Comparison of ENCODE assay signal across 10 mouse cellular contexts in the genomic region with DNA sequence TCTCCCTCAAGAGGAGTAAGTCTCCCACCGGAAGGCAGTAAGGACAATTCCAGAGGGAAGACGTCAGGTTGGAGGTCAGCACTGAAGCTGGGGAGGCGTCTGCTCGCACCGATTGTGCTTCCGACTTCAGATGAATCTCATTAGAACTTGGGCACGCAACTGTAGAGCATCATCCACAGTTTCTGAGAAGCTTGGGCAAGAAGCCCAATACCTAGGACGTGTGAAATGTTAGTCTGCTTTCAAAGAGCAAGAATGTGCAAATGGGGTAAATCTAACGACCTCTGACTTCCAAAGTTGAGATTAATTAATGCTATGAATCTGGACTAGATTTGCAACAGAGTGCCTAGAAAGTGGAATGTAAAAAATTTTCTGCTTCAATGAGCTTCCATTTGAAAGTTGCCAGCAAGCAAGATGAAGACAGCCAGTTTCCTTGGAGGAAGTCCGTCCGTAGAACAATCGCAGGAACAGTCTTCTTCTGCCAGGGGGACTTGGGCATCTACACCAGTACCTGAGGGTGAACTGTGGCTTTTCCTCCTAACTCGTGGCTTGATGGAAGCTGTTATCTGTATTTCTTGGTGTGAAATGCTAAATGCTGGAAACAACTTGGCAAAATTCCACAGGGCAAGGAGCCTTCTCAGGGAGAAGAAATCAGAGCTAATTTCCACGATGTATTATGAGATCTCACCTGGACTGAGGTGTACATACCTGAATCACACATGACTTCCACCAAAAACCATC. TPM values are rescaled to one million over a fixed set of nuclear protein-coding genes. Genes with fewer than 3 reads are reported as not detected.
DNase-seq lines count a peak whose midpoint lies in the region; ATAC-seq and TF ChIP-seq lines count a peak whose summit lies in the region.
"Had no signal": no experiment of that assay in that cellular context is flagged by ENCODE, and none has a peak within 500 bp of the region (broad histone marks: within the 10 kb centered on the region; RNA-seq: fewer than 3 reads in every experiment).

No protein-coding gene starts in this region.

- WGBS in lung, embryonic 15.5 days, result 29% methylated on average over 14 of the region's 14 CpGs
- 15% methylated on average over 14 of the region's 14 CpGs for WGBS in forebrain, postnatal 0 days

- ATAC-seq in lung, embryonic 15.5 days (ENCODE audit: borderline replicate concordance, extremely low read depth, low FRiP score, low TSS enrichment), result peak; percentile 55
- peak; percentile 51; the same call in 1 of the 2 replicates for ATAC-seq in forebrain, postnatal 0 days

- no peak overlapping the region for H3K9ac ChIP-seq in lung, embryonic 15.5 days
- H3K9ac ChIP-seq in forebrain, postnatal 0 days, result no peak overlapping the region

- peak overlapping the region; percentile 37 for H3K4me2 ChIP-seq in lung, embryonic 15.5 days
- H3K4me2 ChIP-seq in forebrain, postnatal 0 days (ENCODE audit: low read depth), result peak overlapping the region; percentile 9; the same call in 1 of the 2 replicates

- TF ChIP-seq CTCF in gastrocnemius, adult 2 months (IDR thresholded peaks at IDR 0.05), result no peak
- no peak for TF ChIP-seq CTCF in forebrain, postnatal 0 days (IDR thresholded peaks at IDR 0.05; ENCODE audit: low read depth)

- no peaks in the 10 kb centered on the region for H3K9me3 ChIP-seq in lung, embryonic 15.5 days
- H3K9me3 ChIP-seq in forebrain, postnatal 0 days (ENCODE audit: low read length), result no peaks in the 10 kb centered on the region
- H3K9me3 ChIP-seq: heart, embryonic 10.5 days had no signal

- H3K27ac ChIP-seq in gastrocnemius, adult 2 months, result peak overlapping the region; percentile 49
- peak overlapping the region; percentile 48; the same call in 1 of the 2 replicates for H3K27ac ChIP-seq in lung, embryonic 15.5 days
- H3K27ac ChIP-seq in forebrain, postnatal 0 days (ENCODE audit: low read depth, low read length), result peak overlapping the region; percentile 75
- H3K27ac ChIP-seq: heart, embryonic 10.5 days had no signal

- H3K4me3 ChIP-seq in gastrocnemius, adult 2 months, result peak overlapping the region; percentile 25
- no peak overlapping the region for H3K4me3 ChIP-seq in lung, embryonic 15.5 days
- no peak overlapping the region for H3K4me3 ChIP-seq in forebrain, postnatal 0 days (ENCODE audit: low read depth, low read length)
- H3K4me3 ChIP-seq: heart, embryonic 10.5 days had no signal

- no peaks in the 10 kb centered on the region for H3K36me3 ChIP-seq in lung, embryonic 15.5 days
- H3K36me3 ChIP-seq in forebrain, postnatal 0 days (ENCODE audit: insufficient read depth), result no peaks in the 10 kb centered on the region
- H3K36me3 ChIP-seq: heart, embryonic 10.5 days had no signal

- peaks cover 27% of the 10 kb centered on the region for H3K4me1 ChIP-seq in lung, embryonic 15.5 days
- H3K4me1 ChIP-seq in forebrain, postnatal 0 days (ENCODE audit: insufficient read depth), result peaks cover 15% of the 10 kb centered on the region; the same call in 1 of the 2 replicates
- H3K4me1 ChIP-seq: heart, embryonic 10.5 days had no signal

- intact Hi-C loops in gastrocnemius, adult 2 months (cut with DNase I), result no loop called here
- intact Hi-C loops in left cerebral cortex, postnatal 14 days (cut with DNase I), result no loop called here

- peak; percentile 17 for DNase-seq in gastrocnemius, adult 2 months
- no peak for DNase-seq in gastrocnemius, adult 8-10 months (ENCODE audit: low spot score in 2 of 2)
- no peak for DNase-seq in lung, adult 18-20 months
- DNase-seq in forebrain, postnatal 0 days, result peak; percentile 54
- peak; percentile 56 for DNase-seq in lung, postnatal 36 days
- no peak for DNase-seq in gastrocnemius, postnatal 25 days
- no peak for DNase-seq in left cerebral cortex, postnatal 14 days (ENCODE audit: low spot score in 2 of 2)
- DNase-seq: cerebellum, postnatal 36 days had no signal

- H3K27me3 ChIP-seq in lung, embryonic 15.5 days, result no peaks in the 10 kb centered on the region
- H3K27me3 ChIP-seq in forebrain, postnatal 0 days (ENCODE audit: insufficient read depth, low read length), result no peaks in the 10 kb centered on the region

RNA-seq across cellular contexts. Expression of a gene that starts 47.9 kb away (rescaled TPM):
- 1 to 10 TPM; 7.9 to 8.5 TPM for total RNA-seq in gastrocnemius, adult 2 months (2021)
- total RNA-seq in gastrocnemius, adult 8-10 months (2022), result 1 to 10 TPM; 5.0 to 7.4 (median 6.8) TPM
- 9.0 and 10.3 TPM in 2 replicates for polyA plus RNA-seq in lung, embryonic 15.5 days (2015; fragmentation: Nextera tagmentation; extraction: Ambion mirVana)
- total RNA-seq in forebrain, postnatal 0 days (2014; rRNA removed), result 6.3 and 11.7 TPM in 2 replicates
- polyA plus RNA-seq in forebrain, postnatal 0 days (2015; fragmentation: Nextera tagmentation; extraction: Ambion mirVana), result 7.2 and 8.6 TPM in 2 replicates
- 10 to 100 TPM in 1 of 2 experiments, 1 to 10 TPM in 1; 9.5 to 10.6 TPM for total RNA-seq in gastrocnemius, postnatal 25 days (2021)
- total RNA-seq in left cerebral cortex, postnatal 14 days (2021), result 1 to 10 TPM; 9.5 to 9.9 TPM

Comparison
In these comparisons a context has a peak if more than half of its experiments do, and no peak if none do; other contexts are left out.
1. DNase-seq: peak in gastrocnemius, adult 2 months (single experiment), forebrain, postnatal 0 days (single experiment) and lung, postnatal 36 days (single experiment); none in gastrocnemius, adult 8-10 months (0 of 2), lung, adult 18-20 months (0 of 2), gastrocnemius, postnatal 25 days (single experiment) and left cerebral cortex, postnatal 14 days (0 of 2).
2. Peak in every context shown above with its lines, with median percentiles within 50 percentile points of each other: H3K27ac ChIP-seq.